Mouse (Mus musculus): ENCODE measurements around the gene Adamtsl5. TPM values are rescaled to one million over a fixed set of nuclear protein-coding genes. Genes with fewer than 3 reads are reported as not detected.

The Adamtsl5 gene
- polyA plus RNA-seq, 1 experiment = 32.7 TPM

DNA sequence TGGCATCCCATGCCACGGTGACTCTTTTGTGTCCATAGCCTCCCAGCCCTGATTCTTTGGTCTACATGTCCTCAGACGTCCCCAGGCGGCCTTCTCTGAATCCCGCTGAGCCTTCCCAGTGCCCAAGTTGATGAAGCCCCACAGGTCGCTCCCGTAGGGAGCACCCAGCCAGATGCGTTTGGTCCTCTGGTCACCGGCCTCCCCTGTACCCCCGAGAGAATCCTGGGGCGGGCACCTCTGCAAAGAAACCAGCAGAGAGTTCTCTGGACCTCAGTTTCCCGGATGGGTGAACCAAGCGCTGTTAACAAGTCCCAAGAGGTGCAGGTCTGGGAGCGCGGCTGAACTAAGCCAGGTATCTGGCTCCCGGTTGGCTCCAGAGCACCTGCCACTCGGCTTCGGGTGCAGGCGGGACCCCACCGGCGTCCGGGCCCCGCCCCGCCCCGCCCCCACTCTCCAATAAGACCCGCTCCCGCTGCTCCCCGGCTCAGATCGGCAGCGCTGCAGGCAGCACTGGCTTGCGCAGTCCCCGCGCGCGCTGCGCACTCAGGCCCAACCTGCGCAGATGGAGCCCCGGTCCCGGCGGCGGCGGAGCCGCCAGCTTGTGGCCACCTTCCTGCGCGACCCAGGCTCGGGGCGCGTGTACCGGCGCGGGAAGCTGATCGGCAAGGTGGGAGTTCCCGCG, 7.9 kb upstream of the Adamtsl5 start, which contains the start of gene Plk5:
Plk5 (plus strand) TSS at position 459 of the 682 bp plus-strand sequence.
- no peak for TF ChIP-seq GATA1 (IDR thresholded peaks at IDR 0.05; ENCODE audit: low read length)

DNA sequence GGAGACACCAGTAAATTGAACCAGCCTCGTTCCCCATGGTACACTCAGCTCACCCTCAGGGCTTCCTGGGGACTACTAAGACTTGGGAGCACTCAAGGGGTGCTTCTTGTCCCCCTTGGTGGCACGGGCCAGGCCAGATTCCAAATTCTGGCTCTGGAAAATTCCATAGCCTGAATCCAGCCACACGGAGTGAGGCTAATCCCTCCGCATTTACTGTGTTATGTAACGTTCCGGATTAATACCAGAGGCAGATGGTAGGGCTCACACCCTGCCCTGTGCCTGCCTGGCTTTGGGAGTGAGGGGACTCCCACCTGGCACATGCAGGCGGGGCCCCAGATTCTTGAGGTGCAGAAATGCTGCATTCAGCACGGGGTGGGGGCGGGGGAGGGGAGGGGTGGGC, 7.2 kb upstream of the Adamtsl5 start:
- no peak for TF ChIP-seq GATA1 (IDR thresholded peaks at IDR 0.05; ENCODE audit: low read length)

DNA sequence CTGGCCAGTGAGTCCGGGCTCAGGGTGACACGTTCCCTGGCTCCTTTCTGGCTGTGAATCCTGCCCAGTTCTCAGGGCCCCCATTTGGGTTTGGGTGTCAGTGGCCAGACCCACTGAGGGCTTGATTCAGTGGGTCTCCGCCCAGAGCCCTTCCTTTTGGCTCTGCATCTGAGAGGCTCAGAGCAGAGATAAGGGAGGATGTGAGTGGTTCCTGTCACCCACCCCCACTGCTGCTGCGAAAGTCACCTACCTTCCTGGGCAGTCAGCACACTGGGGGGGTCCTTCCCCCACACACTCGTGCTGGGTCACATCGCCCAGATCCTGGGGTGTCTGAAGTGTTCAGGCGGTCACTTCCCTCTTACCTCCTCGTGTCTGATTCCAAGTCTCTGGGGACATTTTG, 4.5 kb upstream of the Adamtsl5 start:
- no peak for TF ChIP-seq GATA1 (IDR thresholded peaks at IDR 0.05; ENCODE audit: low read length)

DNA sequence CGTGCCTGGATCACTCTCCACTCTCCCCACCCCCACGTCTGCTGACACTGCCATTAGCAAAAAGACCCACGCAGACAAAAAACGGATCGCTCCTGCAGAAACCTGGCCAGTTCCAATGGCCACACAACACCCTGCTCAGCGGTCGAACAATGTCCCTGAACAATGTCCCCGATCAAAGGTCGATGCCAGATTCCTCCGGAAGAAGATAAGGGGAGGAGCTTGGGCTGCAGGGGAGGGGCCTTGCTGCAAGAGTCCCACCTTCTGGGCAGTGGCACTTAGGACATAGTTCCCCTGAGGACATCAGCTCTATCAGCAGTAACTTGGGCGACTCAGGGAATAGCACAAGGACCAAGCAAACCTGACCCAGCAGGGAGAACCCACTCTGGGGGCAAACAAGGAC, 3.7 kb upstream of the Adamtsl5 start:
- no peak for TF ChIP-seq GATA1 (IDR thresholded peaks at IDR 0.05; ENCODE audit: low read length)

DNA sequence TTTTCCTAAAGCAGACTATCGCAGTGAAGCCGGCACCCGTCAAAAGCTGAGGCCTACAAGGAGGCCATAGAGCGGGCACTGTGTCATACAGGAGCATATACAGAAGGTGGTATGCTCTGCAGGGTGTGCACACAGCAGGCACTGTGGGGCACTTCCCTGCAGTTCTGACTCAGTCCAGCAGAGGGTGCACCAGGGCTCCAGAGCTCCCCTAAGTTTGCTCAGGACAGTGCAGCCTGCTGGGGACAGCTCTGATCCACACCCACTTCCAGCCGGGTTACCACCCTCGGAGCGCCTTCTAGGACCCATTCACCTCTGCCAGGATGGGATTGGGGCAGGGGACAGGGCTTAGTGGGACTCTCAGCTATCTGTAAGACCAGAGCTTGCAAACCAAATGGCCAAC, 2.1 kb upstream of the Adamtsl5 start:
- no peak for TF ChIP-seq GATA1 (IDR thresholded peaks at IDR 0.05; ENCODE audit: low read length)

DNA sequence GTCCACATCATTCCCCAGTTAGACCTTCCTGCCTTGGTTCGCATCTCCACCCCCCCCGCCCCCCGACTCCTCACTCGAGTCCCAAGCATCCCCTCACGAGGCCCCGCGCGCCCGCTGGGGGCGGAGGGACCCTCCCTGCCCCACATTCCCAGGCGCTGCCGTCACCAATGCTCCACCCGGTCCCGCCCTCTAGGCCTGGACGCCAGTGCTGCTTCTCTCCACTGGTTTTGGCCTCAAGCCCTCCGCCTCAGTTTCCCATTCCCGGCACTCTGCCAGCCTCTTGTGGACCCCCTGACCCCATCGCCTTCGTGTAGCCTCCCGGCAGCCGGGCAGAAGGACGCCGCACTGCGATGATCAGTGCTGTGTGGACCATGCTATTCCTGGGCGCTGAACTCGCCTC, 769 bp upstream of the Adamtsl5 start:
- no peak for TF ChIP-seq GATA1 (IDR thresholded peaks at IDR 0.05; ENCODE audit: low read length)

DNA sequence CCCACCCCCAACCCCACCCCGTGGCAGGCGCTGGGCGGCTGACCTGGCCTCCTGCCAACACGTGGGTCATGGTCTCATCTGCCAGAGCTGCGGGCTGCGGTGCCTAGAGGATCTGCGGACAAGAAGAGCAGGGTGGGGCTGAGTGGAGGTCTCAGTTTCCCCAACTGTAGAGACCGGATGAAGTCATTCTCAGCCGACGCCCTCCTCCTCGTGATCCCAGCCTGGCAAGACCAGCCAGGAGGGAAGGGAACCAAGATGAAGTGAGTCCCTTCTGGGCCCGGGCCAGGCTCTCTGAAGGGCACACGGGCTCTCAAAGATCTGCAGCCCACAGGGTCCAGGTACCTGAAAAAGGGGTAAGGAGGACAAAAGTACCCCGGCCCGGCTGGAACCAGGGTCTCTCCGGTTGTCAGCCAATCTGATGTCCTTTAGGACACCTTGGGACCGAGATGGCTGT, 671 bp downstream of the Adamtsl5 start:
- no peak for TF ChIP-seq GATA1 (IDR thresholded peaks at IDR 0.05; ENCODE audit: low read length)

DNA sequence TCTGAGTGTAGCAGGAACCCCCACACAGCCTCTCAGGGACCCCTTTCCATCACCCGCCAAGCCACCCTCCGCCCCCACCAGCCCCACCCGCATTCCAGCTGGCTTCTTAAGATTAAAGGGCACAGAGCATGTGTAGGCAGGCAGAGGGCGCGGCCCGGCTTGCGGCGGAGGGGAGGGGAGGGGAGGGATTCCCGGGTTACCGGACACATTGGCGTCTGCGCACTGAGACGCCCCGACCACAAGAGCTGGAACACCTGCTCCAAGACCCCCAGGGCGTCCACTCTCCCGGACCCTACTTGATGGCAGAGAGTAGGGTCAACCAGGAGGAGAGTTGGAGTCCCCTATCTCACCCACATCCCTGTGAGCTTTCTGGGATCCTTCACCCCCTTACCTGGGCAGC, 3.1 kb downstream of the Adamtsl5 start:
- no peak for TF ChIP-seq GATA1 (IDR thresholded peaks at IDR 0.05; ENCODE audit: low read length)

DNA sequence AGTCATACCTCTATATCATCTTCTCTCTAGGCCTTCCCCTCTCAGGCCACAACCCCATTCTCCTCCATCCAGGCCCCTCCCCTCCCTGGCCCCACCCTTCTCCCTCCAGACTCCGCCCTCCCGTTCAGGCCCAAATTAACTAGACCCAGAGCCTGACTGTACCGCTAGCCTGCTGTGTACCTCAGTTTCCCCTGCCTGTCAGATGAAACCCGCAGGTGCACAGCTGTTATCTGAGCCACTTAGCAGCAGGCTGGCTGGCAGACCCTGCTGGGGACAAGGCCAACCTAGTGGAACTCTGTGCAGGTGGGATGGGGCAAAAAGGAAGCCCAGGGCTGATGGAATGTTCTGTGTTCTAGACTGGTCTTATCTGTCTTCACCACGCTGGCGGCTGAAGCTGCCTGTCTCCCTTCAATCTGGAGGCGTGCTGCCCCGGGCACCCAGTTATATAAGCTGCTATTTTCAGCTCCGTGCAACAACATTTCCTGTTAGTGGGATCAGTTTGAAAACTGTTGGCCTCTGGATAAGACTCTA, 4.0 kb downstream of the Adamtsl5 start:
- peak; percentile 48 for TF ChIP-seq GATA1 (IDR thresholded peaks at IDR 0.05; ENCODE audit: low read length)

DNA sequence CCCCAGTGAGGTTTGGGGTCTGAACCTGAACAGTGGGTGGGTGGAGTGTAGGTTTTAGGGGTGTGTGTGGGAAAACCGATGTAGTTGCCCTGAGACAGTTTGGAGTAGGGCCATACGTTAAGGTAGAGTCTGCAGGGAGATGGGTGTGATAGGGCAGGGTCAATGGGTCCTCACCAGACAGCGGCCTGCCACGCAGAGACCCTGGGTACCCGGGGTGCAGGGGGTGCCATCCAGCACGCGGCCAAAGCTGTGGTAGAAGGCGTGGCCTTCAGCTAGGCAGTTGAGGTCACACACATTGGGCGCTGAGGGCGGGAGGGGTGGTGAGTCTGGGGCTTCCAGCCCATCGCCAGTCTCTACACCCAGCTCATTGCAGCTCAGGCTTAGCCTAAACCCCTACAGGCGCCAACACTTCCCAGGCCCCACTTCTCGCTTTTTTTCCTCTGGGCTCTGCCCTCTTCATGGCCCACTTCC, 4.8 kb downstream of the Adamtsl5 start:
- no peak for TF ChIP-seq GATA1 (IDR thresholded peaks at IDR 0.05; ENCODE audit: low read length)

DNA sequence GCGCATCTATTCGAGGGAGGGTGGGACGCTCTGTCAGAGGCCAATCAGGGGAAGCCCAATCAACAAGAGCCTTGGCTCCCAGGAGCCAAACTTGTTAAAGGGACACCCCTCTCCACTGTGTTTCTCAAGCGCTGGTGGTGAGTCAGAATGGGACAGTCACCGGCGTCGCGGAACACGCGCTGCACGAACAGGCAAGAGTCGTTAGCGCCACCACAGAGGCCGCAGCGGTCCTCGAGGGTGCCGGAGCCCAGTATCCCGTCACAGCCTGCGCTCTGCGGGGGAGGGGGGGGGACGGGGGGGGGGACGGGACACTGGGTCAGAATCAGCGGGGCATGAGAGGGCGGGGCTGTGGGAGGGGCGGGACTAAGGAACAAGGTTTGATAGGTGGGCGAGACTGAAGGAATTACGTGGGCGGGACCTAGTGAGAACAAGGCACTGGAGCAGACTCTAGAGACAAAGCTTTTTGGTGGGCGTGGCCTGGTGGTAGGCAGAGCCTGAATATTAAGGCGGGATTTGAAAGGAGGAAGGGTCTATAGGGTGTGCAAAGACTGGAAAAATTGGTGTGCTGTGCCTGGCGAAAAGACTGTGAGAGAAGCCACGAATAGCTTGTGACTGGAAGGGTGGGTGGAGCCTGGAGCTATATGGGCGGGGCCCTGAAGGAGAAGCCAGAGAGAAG, 5.3 kb downstream of the Adamtsl5 start:
- TF ChIP-seq GATA1 (IDR thresholded peaks at IDR 0.05; ENCODE audit: low read length) = no peak

DNA sequence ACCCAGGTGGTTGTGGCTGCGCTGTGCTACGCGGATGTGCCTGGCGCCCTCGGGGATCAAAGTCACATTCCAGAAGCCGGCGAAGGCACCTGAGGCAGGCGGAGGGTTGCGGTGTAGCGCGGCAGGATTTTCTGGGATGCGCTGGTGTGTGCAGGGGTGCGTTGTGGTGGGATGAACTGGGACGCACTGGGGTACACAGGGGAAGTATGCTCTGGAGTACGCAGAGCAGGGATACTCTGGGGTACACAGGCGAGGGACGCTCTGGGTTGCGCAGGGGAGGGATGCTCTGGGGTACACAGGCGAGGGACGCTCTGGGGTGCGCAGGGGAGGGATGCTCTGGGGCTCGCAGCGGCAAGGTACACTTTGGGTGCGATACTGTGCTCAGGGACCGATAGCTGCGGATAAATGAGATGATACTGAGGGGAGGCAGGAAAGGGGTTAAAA, 5.9 kb downstream of the Adamtsl5 start:
- no peak for TF ChIP-seq GATA1 (IDR thresholded peaks at IDR 0.05; ENCODE audit: low read length)

DNA sequence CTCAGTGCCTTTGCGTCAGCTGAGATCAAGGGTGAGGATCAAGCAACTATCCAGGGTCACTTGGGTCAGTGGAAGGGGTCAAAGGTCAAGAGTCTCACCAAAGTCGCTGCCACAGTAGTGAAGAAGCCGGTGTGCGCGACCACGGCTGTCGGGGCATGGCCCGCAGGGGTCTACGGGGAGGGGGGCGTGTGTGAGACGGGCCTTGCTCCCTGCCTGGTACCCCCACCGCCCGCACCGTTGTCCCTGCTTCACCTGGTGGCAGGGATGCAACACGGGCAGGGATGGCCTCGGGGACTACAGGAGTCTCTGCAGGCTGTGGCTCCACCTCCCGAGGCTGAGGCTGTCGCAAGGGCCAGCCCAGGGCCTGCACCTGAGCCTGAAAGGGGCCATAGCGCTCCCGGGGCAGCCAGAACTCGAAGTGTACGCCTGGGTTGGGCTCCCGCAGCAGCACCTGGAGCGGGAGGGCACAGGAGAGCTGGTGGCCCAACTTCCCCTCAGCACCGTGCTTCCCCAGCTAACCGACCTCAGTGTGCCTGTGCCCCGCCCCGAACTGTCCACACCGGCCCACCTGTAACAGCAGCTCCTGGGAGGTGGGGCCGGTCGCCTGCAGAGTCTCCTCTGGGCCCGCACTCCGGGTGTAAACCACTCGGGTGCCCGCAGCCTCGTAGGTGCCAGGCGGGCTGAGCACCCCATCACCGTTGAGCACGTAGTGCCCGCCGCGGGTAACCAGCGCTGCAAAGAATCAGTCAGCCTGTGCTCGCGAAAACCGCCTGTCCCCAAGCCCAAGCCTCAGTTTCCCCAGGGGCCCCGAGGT, 6.5 kb downstream of the Adamtsl5 start:
- TF ChIP-seq GATA1 (IDR thresholded peaks at IDR 0.05; ENCODE audit: low read length) = no peak

DNA sequence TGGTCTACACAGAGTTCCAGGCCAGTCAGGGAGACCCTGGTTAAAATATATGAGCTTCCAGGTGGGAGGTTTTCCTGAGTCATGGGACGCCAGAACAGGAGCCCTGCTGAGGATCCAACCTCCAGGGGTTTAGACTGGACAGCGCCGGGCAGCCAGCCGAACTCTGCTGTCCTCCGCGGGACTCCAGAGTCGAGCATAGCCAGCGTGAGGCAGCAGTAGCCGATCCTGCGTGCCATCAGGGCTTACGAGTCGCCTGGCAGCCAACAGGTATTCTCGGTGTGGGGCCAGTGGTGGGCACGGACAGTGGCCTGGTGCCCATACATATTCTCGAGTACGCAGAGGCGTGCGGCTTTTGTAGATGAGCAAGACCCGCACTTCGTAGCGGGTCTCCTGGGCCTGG, 7.2 kb downstream of the Adamtsl5 start:
- TF ChIP-seq GATA1 (IDR thresholded peaks at IDR 0.05; ENCODE audit: low read length) = no peak

DNA sequence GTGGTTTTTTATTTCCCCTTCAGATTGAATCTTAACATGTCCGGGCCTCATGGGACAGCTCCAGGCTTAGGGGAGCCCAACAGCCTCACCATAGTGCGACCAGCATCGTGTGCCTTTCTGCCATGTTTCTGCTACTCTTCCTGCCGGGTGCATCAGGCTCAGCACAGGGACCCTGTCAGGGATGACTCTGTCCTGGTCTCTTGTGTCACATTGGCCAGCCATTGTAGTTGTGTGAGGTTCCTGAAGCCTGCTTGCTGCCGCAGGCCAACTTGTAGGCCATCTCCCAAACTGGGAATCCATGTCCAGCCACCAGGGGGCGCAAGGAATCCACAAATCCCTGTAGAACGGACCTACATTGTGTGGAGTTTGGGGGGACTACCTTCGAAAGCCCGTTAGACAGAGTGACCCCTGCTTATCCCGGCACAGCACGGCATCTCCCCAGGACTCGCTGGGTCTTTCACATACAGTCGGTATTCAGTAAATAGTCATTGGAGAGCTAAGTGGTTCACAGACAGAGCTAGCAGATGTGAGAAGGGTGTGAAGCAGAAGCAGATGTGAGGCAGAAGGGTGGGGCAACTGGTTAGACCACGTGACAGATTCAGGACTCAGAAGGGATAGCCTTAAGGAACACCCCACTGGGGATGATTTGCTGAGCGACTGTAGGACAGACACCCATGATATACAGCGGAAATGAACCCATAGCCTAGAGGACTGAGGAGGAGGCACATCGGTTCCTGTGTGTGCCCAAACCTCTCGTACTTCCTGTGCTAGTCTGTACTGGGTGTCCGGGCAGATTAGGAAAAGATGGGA, 8.1 kb downstream of the Adamtsl5 start:
- TF ChIP-seq GATA1 (IDR thresholded peaks at IDR 0.05; ENCODE audit: low read length) = no peak

Measured in G1E-ER4 (cell line).